Mouse (Mus musculus): Measurements from ENCODE around the gene Mmp11. TPM values are rescaled to one million over a fixed set of nuclear protein-coding genes. Genes with fewer than 3 reads are reported as not detected.

Mmp11 gene
- polyA plus RNA-seq, 1 experiment from 2014 or later: 51.2 TPM

DNA sequence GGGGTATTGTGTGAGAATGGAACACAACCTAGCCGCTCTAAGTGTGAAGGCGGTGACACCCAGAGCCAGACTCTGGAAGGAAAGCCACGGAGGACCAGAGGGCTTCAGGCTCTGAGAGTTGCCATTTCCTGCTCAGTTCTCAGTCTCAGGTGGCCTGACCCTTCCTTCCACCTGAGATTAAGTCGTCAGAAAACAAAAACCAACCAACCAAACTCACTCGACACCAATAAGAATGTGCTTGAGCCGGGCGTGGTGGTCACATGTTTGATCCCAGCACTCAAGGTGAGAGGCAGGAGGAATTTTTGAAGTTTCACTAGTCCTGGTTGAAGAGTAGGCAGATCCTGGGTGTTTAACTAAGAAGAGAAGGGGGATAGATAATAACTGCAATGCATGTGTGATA, 9.6 kb upstream of the Mmp11 start:
- Histone ChIP-seq H3K4me2 (replicated peaks) (no peak overlapping the region), H3K4me1 (peaks cover 15% of the 10 kb centered on the region), H3K4me3 (no peak overlapping the region), H3K9ac (no peak overlapping the region), H3K27ac (no peak overlapping the region), H3K27me3 (replicated peaks) (0 out of 2 replicates have a peak, but pooled peaks cover 8% of the 10 kb centered on the region), H3K36me3 (no peaks in the 10 kb centered on the region), H3K9me3 (no peaks in the 10 kb centered on the region)
- no peak for ATAC-seq (ENCODE audit: low FRiP score, low read depth)
- 91% methylated on average over 7 of the region's 7 CpGs for WGBS

DNA sequence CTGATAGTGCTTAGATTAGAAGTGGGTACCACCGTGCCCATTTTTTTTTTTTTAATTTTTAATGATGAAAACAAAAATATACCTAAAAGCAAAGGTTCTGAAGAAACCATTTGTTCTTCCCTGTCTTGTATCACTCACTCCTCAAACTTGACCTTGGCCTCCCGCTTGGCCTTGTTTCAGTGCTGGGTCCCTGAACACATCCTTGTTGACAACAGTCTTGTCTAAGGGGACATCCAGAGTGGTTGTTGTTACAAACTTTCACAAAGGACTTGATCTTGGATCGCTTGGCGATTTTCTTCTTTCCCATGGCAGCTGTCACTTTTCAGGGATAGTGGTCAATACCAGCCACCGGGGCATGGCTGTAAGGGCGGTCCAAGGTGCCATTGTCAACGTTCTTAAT, 8.9 kb upstream of the Mmp11 start:
- WGBS: 90% methylated on average over 7 of the region's 7 CpGs
- Histone ChIP-seq H3K9me3 (no peaks in the 10 kb centered on the region), H3K4me3 (no peak overlapping the region), H3K36me3 (no peaks in the 10 kb centered on the region), H3K27me3 (replicated peaks) (0 out of 2 replicates have a peak, but pooled peaks cover 8% of the 10 kb centered on the region), H3K9ac (no peak overlapping the region), H3K27ac (no peak overlapping the region), H3K4me1 (peaks cover 16% of the 10 kb centered on the region; the same call in 1 of the 2 replicates), H3K4me2 (replicated peaks) (no peak overlapping the region)
- no peak for ATAC-seq (ENCODE audit: low FRiP score, low read depth)

DNA sequence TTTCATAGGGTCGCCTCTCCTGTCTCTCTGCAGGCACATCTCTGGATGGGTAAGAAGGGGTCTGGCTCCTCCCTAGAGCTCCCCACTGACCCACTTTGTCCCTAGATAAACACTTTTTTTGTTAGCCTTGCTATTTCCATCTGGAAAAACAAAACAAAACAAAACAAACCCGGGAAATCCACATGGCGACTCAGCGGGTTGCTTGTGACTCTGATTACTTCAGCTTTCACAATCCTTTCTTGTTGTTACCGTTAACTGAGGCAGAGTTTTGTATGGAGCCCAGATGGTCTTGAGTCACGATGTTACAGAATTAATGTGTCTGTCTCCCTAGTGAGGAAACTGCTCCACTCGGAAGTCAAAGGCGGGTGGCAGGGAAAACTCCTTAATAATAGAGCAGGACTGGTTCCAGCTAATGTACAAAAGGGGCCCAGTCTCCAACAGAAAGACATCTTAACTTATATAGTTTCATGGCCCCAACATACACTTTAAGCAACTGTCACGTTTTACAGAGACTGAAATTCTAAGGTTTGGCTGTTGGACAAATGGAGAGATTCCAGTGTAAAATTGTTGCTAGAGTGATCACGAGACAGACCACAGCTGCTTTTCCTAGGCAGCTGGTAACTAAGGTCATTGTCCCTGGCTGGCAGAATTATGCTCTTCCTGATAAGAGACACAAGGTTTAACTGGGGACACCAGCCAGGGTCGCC, 7.9 kb upstream of the Mmp11 start:
- H3K27ac ChIP-seq: 0 out of 2 replicates have a peak overlapping the region, but pooled peaks have one; percentile 3
- WGBS: 17% methylated on average over 11 of the region's 11 CpGs
- ATAC-seq (ENCODE audit: low FRiP score, low read depth): peak; percentile 73
- no peaks in the 10 kb centered on the region for H3K9me3 ChIP-seq
- H3K4me3 ChIP-seq: no peak overlapping the region
- H3K9ac ChIP-seq: no peak overlapping the region
- H3K4me1 ChIP-seq: peaks cover 25% of the 10 kb centered on the region; the same call in 1 of the 2 replicates
- H3K36me3 ChIP-seq: no peaks in the 10 kb centered on the region
- H3K4me2 ChIP-seq (replicated peaks): no peak overlapping the region
- H3K27me3 ChIP-seq (replicated peaks): 0 out of 2 replicates have a peak, but pooled peaks cover 1% of the 10 kb centered on the region

DNA sequence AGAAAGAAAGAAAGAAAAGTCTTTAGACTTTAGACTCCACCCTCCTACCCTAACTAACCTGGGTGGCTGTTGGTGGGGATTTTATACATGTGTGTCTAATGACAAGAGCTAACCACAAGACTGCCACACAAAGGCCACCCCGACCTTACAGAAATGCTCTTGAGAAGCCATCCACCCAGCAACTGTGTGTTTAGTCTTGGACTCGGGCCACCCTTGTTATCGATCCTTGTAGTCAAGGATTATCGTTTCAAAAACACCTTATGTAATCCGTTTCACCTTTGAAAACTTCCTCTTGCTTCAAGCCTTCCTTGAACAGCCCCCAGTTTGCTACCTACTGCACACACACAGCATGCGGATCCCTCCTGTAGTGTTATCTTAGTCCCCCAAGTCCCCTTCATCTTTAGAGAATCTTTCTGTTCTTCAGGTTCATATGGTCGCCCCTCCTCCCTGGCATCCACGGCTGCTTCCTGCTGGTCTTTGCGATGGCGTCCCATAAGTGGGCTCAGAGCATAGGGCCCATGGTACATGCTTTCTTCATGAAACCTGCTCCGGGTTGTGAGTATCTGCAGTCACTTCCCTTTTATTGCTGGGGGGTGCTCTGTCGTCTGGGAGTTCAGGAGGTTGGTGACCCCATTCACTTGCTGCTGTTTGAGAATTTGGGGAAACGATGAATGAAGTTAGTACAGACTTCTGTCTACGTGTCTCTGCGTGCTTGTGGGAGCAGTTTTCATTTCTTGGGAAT, 6.6 kb upstream of the Mmp11 start, which contains the start of gene Vpreb3:
TSS of gene Vpreb3 (plus strand) at position 322 of the 742 bp plus-strand sequence.
- no peak within 1 kb of the TSS for H3K27ac ChIP-seq

DNA sequence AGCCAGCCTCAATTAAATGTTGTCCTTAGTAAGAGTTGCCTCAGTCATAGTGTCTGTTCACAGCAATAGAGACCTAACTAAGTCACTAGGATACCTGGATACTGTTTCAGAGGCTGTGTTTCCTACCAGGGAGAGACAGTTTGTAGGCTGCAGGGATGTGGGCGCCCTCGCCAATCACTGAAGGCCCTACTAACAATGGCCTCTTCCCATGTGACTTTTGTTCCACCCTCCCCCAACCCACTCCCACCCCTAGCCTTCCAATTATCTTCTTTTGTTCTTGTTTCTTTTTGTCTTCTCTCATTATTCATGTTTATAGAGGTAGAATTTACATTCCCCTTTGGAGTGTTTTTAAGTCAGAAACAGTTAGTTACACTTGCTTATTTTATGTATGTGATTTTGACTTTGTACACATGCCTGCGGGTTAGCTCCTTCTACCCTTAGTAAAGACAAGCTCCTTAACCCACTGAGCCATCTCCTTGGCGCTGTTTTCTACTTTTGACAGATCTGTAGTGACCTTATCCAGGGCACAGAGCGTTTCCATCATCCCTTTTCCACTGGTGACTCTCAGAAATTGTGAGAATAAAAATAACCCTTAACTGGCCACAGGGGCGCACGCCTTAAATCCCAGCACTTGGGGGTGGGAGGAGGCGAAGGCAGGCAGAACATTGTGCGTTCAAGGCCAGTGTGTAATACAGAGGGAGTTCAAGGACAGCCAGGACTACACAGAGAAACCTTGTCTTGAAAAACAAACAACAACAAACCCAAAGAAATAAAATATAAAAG, 4.9 kb upstream of the Mmp11 start:
- H3K9ac ChIP-seq: no peak overlapping the region
- peaks cover 19% of the 10 kb centered on the region for H3K27me3 ChIP-seq (replicated peaks)
- H3K27ac ChIP-seq: no peak overlapping the region
- H3K4me2 ChIP-seq (replicated peaks): no peak overlapping the region
- WGBS: 65% methylated on average over 9 of the region's 9 CpGs
- H3K9me3 ChIP-seq: no peaks in the 10 kb centered on the region
- H3K4me1 ChIP-seq: peaks cover 29% of the 10 kb centered on the region; the same call in 1 of the 2 replicates
- ATAC-seq (ENCODE audit: low FRiP score, low read depth): no peak
- no peak overlapping the region for H3K4me3 ChIP-seq
- H3K36me3 ChIP-seq: no peaks in the 10 kb centered on the region

More for the DNA sequence above, 6.6 kb upstream of the Mmp11 start, which contains the start of gene Vpreb3:
- Histone ChIP-seq H3K9ac (no peak within 1 kb of the TSS), H3K27me3 (replicated peaks) (0 out of 2 replicates have a peak, but pooled peaks cover 4% of the 10 kb centered on the region), H3K4me2 (replicated peaks) (no peak within 1 kb of the TSS), H3K4me1 (peaks cover 25% of the 10 kb centered on the region; the same call in 1 of the 2 replicates), H3K36me3 (no peaks in the 10 kb centered on the region), H3K4me3 (no peak within 1 kb of the TSS), H3K9me3 (no peaks in the 10 kb centered on the region)
- no peak for ATAC-seq (ENCODE audit: low FRiP score, low read depth)
- WGBS: 83% methylated on average over 15 of the region's 15 CpGs

DNA sequence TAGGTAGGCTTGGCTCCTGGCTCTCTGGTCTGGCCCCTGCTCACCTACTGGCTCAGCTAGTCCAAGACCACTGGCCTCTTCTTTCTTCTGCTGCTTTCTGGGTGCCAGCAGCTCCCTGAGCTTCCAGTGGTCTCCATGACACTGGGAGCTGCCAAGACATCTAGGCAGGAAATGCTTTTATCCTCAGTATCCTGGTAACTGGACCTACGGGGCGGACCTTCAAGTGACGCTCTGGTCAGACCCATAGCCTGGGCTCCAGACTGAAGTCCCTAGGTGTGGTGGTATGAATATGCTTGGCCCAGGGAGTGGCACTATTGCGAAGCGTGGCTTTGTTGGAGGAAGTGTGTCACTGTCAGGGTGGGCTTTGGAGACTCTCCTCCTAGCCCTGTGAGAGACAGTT, 4.2 kb upstream of the Mmp11 start, which contains the start of gene Gm867:
TSS of gene Gm867 (minus strand) at position 153 of the 400 bp plus-strand sequence.
- WGBS: 84% methylated on average over 5 of the region's 5 CpGs
- Histone ChIP-seq H3K9ac (no peak within 1 kb of the TSS), H3K9me3 (no peaks in the 10 kb centered on the region), H3K4me3 (no peak within 1 kb of the TSS), H3K36me3 (no peaks in the 10 kb centered on the region), H3K27me3 (replicated peaks) (peaks cover 22% of the 10 kb centered on the region), H3K4me2 (replicated peaks) (no peak within 1 kb of the TSS), H3K27ac (no peak within 1 kb of the TSS), H3K4me1 (peaks cover 35% of the 10 kb centered on the region)
- ATAC-seq (ENCODE audit: low FRiP score, low read depth): no peak

DNA sequence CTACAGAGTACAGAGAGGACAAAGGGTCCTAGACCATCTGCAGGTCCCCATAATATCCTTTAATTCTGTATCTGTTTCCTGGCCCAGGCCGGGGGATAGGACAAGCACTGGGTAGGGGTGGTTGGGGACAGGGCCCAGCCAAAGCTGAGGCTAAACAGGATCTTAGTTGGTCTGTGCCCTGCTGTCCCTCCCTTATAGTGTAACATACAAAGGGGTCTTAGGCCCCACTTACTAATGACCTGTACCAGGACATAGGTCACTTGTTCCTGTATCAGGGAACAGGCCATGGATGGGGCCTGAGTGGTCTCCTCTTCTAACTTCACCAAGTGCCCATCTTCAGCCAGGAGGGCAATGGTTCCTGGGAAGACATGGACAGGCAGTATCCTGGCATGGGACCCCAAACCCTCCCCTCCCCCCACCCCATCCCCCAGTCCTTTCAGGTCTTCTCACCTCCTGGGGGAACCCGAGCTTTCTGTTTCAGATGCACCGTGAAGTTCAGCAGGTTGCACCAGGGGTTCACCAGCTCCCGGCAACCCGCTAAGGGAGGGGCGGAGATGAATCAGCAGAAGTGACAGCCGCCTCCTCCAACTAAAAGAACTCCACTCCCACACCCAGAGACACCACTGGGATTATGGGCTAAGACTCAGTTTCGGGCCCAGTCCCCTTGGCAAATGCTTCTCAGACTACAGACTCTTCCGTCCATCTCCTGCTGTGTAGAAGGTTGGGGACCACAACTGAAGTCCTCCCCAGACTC, 3.4 kb upstream of the Mmp11 start:
- Histone ChIP-seq H3K27ac (no peak overlapping the region), H3K36me3 (no peaks in the 10 kb centered on the region), H3K27me3 (replicated peaks) (peaks cover 22% of the 10 kb centered on the region), H3K4me2 (replicated peaks) (no peak overlapping the region), H3K9ac (no peak overlapping the region), H3K4me3 (no peak overlapping the region), H3K4me1 (peaks cover 39% of the 10 kb centered on the region), H3K9me3 (no peaks in the 10 kb centered on the region)
- ATAC-seq (ENCODE audit: low FRiP score, low read depth): no peak
- 40% methylated on average over 9 of the region's 9 CpGs for WGBS

DNA sequence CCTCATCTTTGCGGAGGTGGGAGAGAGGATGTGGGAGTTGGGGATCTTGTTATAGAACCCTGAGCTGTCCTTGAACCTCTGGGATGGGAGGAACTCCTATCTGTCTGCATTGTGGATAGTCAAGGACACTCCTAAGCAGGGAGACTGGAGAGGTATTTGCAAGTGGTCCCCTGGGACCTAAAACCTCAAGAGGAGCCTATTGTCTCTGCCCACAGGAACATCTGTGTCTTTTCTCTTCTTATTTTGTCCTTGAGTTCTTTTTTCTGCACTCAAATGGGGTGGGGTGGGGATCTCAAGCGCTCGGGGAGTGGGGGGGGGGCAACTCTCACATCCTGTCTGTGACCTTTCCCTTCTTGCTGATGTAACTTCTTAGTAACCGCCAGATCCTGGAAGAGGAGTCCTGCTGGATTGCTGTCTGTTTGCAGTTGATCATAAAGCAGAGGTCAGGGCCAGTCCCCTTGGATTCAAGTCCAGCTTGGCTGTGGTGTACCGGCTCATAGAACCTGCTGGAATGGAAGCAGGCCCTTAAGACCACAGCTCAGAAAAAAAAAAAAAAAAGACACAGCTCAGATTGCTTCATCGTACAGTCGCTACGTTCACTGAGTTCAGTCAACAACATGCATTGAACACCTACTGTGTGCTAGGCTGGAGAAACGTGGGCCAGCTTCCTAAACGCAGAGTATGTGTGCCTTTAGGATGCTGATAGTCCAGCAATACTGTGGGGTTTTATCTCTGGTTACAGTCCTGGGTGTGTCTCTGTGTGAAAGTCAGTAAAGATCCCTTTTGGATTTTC, 1.8 kb upstream of the Mmp11 start:
- Histone ChIP-seq H3K36me3 (no peaks in the 10 kb centered on the region), H3K27ac (no peak overlapping the region), H3K4me3 (no peak overlapping the region), H3K4me1 (peaks cover 33% of the 10 kb centered on the region), H3K27me3 (replicated peaks) (peaks cover 22% of the 10 kb centered on the region), H3K9me3 (no peaks in the 10 kb centered on the region), H3K9ac (no peak overlapping the region), H3K4me2 (replicated peaks) (0 out of 2 replicates have a peak overlapping the region, but pooled peaks have one; percentile 5)
- no peak for ATAC-seq (ENCODE audit: low FRiP score, low read depth)
- WGBS: 57% methylated on average over 10 of the region's 10 CpGs

DNA sequence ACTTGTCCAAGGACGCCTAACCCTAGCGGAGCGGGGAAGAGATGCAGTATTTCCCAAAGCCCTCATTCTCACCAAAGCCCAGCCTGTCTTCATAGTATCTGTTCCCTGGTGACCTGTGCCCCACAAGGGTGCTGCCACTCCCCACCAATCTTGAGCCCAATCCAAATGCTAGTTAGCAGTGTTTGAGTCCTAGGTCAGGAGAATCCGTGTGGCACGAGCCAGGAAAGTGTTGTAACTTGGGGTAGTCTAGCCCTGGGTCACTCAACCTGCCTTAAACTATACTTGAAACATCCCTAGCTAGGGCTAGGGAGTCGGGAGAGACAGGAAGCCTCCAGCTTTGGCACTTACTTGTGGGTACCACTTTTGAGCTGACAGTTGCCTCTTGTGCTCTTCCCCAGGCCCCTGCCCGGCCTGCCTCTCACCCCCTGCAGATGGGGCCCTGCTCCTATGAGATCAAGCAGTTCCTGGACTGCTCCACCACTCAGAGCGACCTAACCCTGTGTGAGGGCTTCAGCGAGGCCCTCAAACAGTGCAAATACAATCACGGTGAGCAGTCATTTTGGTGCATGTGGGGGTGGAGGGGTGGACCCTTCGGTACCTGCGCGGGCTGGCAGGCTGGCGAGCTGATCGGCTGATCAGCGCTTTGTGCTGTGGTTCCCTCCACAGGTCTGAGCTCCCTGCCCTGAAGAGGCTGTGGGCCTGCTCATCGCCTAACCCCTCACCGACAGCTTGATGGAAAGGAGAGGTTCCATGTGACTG, 792 bp upstream of the Mmp11 start:
- Histone ChIP-seq H3K27me3 (replicated peaks) (peaks cover 22% of the 10 kb centered on the region), H3K4me2 (replicated peaks) (no peak overlapping the region)

DNA sequence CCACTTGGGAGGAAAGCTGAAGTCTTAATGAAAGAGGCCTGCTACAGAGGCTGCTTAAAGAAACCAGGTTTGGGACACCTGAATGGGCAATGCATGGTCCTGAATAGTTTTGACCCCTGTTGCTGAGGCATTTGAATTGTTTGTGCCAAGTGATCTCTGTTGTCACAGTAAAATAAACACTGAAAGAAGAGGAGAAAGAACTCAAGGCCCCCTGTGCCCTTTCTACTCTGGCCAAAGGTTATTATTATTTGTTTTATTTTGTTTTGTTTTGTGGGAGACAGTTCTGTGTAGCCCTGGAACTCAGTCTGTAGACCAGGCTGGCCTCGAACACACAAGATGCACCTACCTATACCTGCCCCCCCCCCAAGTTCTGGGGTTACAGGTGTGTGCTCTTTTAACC, 1.3 kb downstream of the Mmp11 start:
- ATAC-seq (ENCODE audit: low FRiP score, low read depth): no peak
- Histone ChIP-seq H3K9ac (no peak overlapping the region), H3K36me3 (no peaks in the 10 kb centered on the region), H3K4me1 (peaks cover 43% of the 10 kb centered on the region), H3K4me2 (replicated peaks) (peak overlapping the region; percentile 86), H3K27ac (no peak overlapping the region), H3K9me3 (no peaks in the 10 kb centered on the region), H3K4me3 (no peak overlapping the region), H3K27me3 (replicated peaks) (peaks cover 39% of the 10 kb centered on the region)
- WGBS: 55% methylated on average over 1 of the region's 1 CpGs

More for the DNA sequence above, 792 bp upstream of the Mmp11 start:
- Histone ChIP-seq H3K9me3 (no peaks in the 10 kb centered on the region), H3K9ac (0 out of 2 replicates have a peak overlapping the region, but pooled peaks have one; percentile 6), H3K4me1 (peaks cover 40% of the 10 kb centered on the region), H3K4me3 (no peak overlapping the region), H3K36me3 (no peaks in the 10 kb centered on the region), H3K27ac (no peak overlapping the region)
- no peak for ATAC-seq (ENCODE audit: low FRiP score, low read depth)
- 40% methylated on average over 18 of the region's 18 CpGs for WGBS

All from neural tube, embryonic 12.5 days (tissue).